Mouse (Mus musculus): ENCODE measurements around the gene Gm37240. TPM values are rescaled to one million over a fixed set of nuclear protein-coding genes. Genes with fewer than 3 reads are reported as not detected.

Gm37240 gene
- total RNA-seq, 2 experiments from 2014 or later, result 0.92 to 1.4 TPM

GRCm38 (mm10) chr3:85764008-85764834, 123.1 kb downstream of the Gm37240 start:
- DNase-seq (ENCODE audit: extremely low spot score in 1 of 2, low spot score in 1 of 2), result no peak

GRCm38 (mm10) chr3:85757944-85758343, 129.4 kb downstream of the Gm37240 start:
- no peak for DNase-seq (ENCODE audit: extremely low spot score in 1 of 2, low spot score in 1 of 2)

- no peak for DNase-seq (ENCODE audit: extremely low spot score in 1 of 2, low spot score in 1 of 2)
Observed at GRCm38 (mm10) chr3:85757435-85757834, 129.9 kb downstream of the Gm37240 start.

- DNase-seq (ENCODE audit: extremely low spot score in 1 of 2, low spot score in 1 of 2), result no peak
Observed at GRCm38 (mm10) chr3:85749348-85749747, 138.0 kb downstream of the Gm37240 start.

GRCm38 (mm10) chr3:85748863-85749262, 138.5 kb downstream of the Gm37240 start:
- no peak for DNase-seq (ENCODE audit: extremely low spot score in 1 of 2, low spot score in 1 of 2)

GRCm38 (mm10) chr3:85746116-85746515, 141.2 kb downstream of the Gm37240 start:
- DNase-seq (ENCODE audit: extremely low spot score in 1 of 2, low spot score in 1 of 2), result no peak

- no peak for DNase-seq (ENCODE audit: extremely low spot score in 1 of 2, low spot score in 1 of 2)
Observed at GRCm38 (mm10) chr3:85741767-85742166, 145.6 kb downstream of the Gm37240 start.

- DNase-seq (ENCODE audit: extremely low spot score in 1 of 2, low spot score in 1 of 2), result no peak
Observed at GRCm38 (mm10) chr3:85738591-85738990, 148.7 kb downstream of the Gm37240 start.

GRCm38 (mm10) chr3:85733939-85734729, 153.2 kb downstream of the Gm37240 start:
- no peak for DNase-seq (ENCODE audit: extremely low spot score in 1 of 2, low spot score in 1 of 2)

GRCm38 (mm10) chr3:85727171-85727570, 160.1 kb downstream of the Gm37240 start:
- DNase-seq (ENCODE audit: extremely low spot score in 1 of 2, low spot score in 1 of 2), result no peak

GRCm38 (mm10) chr3:85725971-85726370, 161.3 kb downstream of the Gm37240 start:
- DNase-seq (ENCODE audit: extremely low spot score in 1 of 2, low spot score in 1 of 2), result no peak

- DNase-seq (ENCODE audit: extremely low spot score in 1 of 2, low spot score in 1 of 2), result no peak
Observed at GRCm38 (mm10) chr3:85725110-85725509, 162.2 kb downstream of the Gm37240 start.

- DNase-seq (ENCODE audit: extremely low spot score in 1 of 2, low spot score in 1 of 2), result no peak
Observed at GRCm38 (mm10) chr3:85722581-85722980, 164.7 kb downstream of the Gm37240 start.

- DNase-seq (ENCODE audit: extremely low spot score in 1 of 2, low spot score in 1 of 2), result no peak
Observed at GRCm38 (mm10) chr3:85715764-85716297, 171.5 kb downstream of the Gm37240 start.

- DNase-seq (ENCODE audit: extremely low spot score in 1 of 2, low spot score in 1 of 2), result no peak
Observed at GRCm38 (mm10) chr3:85713936-85714709, 173.2 kb downstream of the Gm37240 start.

- no peak for DNase-seq (ENCODE audit: extremely low spot score in 1 of 2, low spot score in 1 of 2)
Observed at GRCm38 (mm10) chr3:85710695-85711094, 176.6 kb downstream of the Gm37240 start.

GRCm38 (mm10) chr3:85707421-85707820, 179.9 kb downstream of the Gm37240 start:
- DNase-seq (ENCODE audit: extremely low spot score in 1 of 2, low spot score in 1 of 2), result peak; percentile 39 to 63

GRCm38 (mm10) chr3:85703141-85703882, 184.0 kb downstream of the Gm37240 start:
- no peak for DNase-seq (ENCODE audit: extremely low spot score in 1 of 2, low spot score in 1 of 2)

GRCm38 (mm10) chr3:85698496-85698895, 188.8 kb downstream of the Gm37240 start:
- DNase-seq (ENCODE audit: extremely low spot score in 1 of 2, low spot score in 1 of 2), result no peak

- no peak for DNase-seq (ENCODE audit: extremely low spot score in 1 of 2, low spot score in 1 of 2)
Observed at GRCm38 (mm10) chr3:85695056-85695455, 192.3 kb downstream of the Gm37240 start.
